Mouse (Mus musculus) CH12.LX (cell line): ENCODE measurements around the gene Pbx1.

Experiments used
- CTCF ChIP-seq, 2 experiments: IDR thresholded peaks in 1 of 2; conservative IDR thresholded peaks in 1 of 2; 2 replicates each; pipeline ENCODE4 v1.5.1; 2011 to 2012; ENCODE audit warnings: low read depth in 2 of 2, low read length in 2 of 2, improper control_type of control experiment in 1 of 2, inconsistent platforms in 1 of 2, mild to moderate bottlenecking in 1 of 2, moderate library complexity in 1 of 2
- KAT2A ChIP-seq: IDR thresholded peaks from 2 replicates; pipeline ENCODE4 v1.6.1; 2012; ENCODE audit warnings: low read length, improper control_type of control experiment, inconsistent platforms; ENCODE audit not compliant: insufficient replicate concordance
- MAX ChIP-seq: IDR thresholded peaks from 2 replicates; pipeline ENCODE4 v1.6.1; 2011; ENCODE audit warnings: low read length, improper control_type of control experiment
- MYC ChIP-seq: IDR thresholded peaks from 2 replicates; pipeline ENCODE4 v1.6.1; 2011; ENCODE audit warnings: low read depth, mild to moderate bottlenecking, improper control_type of control experiment, low read length
- NRF1 ChIP-seq: IDR thresholded peaks from 2 replicates; pipeline ENCODE4 v1.6.1; 2014; ENCODE audit warnings: low read depth, mild to moderate bottlenecking, inconsistent platforms, low read length, improper control_type of control experiment, moderate library complexity
- POLR2A ChIP-seq: IDR thresholded peaks from 2 replicates; pipeline ENCODE4 v1.6.1; 2011; ENCODE audit warnings: low read depth, mild to moderate bottlenecking, improper control_type of control experiment, low read length
- POLR2AphosphoS2 ChIP-seq: IDR thresholded peaks from 2 replicates; pipeline ENCODE4 v1.6.1; 2011; ENCODE audit warnings: low read depth, low read length, improper control_type of control experiment
- RCOR1 ChIP-seq: conservative IDR thresholded peaks from 2 replicates; pipeline ENCODE4 v1.6.1; 2012; ENCODE audit warnings: low read depth, mild to moderate bottlenecking, inconsistent platforms, low read length, improper control_type of control experiment
- USF1 ChIP-seq: IDR thresholded peaks from 2 replicates; pipeline ENCODE4 v1.6.1; 2014; ENCODE audit warnings: low read depth, mild to moderate bottlenecking, inconsistent platforms, low read length, improper control_type of control experiment
- ZMIZ1 ChIP-seq: IDR thresholded peaks from 2 replicates; pipeline ENCODE4 v1.6.1; 2012; ENCODE audit warnings: low read depth, mild to moderate bottlenecking, inconsistent platforms, low read length, improper control_type of control experiment
- ZNF384 ChIP-seq: IDR thresholded peaks from 2 replicates; pipeline ENCODE4 v1.6.1; 2012; ENCODE audit warnings: low read depth, low read length, improper control_type of control experiment, inconsistent platforms

GRCm38 (mm10) chr1:168427596-168427995, 4.5 kb downstream of the Pbx1 start:
- TF ChIP-seq NRF1 (no peak), CTCF (conservative IDR thresholded peaks at IDR 0.05 in 1 of 2, IDR thresholded peaks at IDR 0.05 in 1 of 2; ENCODE audit: low read depth in 2 of 2, low read length in 2 of 2) (no peak), ZMIZ1 (no peak), POLR2AphosphoS2 (no peak), MAX (no peak), ZNF384 (no peak), MYC (no peak), USF1 (no peak), POLR2A (no peak), RCOR1 (no peak), KAT2A (no peak)
